Mouse (Mus musculus) ovary, postnatal 10 days (tissue): ENCODE results near the gene Atp2b2.

Experiments
- DNase-seq: peaks from one replicate; pipeline ENCODE4 v3.0.0; 2022; ENCODE audit warnings: low spot score

The Atp2b2 gene

DNA sequence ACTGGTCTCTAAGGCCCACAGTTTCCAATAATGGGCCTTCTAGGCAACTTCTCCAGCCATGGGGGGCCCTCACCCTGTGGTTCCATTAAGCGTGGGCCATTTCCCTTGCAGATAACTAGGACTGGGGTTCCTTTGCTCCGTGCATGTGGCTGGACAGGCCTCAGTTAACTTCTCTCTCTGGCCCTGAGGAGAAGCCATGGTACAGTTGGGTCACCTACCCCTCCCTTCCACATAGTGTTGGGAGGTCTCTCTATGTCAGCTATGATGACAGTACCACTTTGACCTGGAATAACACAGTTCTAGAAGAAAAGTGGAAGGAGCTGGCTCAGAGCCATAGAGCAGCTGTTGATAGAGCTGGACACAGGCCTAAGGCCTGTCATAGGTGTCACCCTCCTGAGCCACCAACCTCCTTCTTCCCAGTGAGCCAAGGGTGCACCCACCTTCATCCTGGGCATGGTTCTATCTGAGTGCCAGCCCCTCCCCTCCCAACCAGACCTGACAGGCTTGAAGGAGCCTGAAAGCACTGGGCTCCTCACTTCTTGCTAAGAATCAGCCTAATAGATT lies 185.0 kb downstream of the Atp2b2 start:
- DNase-seq: no peak

DNA sequence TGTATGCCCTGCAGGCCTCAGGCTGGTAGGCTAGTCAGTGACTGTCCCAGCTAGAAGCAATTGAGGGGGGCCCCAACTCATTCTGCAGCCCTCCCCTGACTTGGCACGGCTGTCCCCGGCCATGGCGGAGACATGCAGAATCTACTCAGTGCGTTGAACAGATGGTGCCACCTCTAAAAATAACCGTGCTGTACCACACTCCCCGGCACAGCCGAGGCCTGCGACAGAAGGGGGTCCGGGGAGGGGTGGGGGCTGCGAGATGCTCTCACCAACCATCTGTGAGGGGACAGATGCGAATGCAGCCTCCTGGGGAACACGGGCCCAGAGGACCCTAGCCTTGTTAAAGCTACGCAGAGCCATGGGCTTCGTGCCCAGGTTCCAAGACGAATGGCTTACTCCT lies 185.6 kb downstream of the Atp2b2 start:
- no peak for DNase-seq

DNA sequence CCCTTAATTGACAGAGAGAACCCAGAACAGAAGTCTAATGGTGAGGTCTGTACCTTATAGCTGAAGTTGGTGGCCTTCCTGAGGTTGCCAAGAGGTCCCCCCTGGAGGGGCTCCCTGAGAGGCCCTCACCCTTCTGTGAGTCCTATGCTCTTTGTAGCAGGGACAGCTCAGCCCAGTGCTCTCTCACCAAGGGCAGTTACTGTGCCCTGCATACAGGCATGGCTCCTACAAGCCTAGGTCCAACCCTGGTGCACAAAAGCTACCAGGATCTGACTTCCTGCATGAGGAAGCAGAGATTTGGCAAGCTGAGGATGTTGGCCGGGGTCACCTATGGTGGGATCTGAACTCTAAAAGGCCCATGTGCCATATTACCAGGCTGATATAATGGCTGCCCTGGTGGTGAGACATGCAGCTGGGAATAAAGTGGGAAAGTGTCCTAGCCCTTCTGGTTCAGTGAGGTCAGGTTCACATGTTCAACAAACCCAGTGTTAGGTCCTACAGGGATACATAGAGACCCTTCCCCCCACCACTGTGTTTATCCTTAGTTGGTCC lies 186.2 kb downstream of the Atp2b2 start:
- no peak for DNase-seq

DNA sequence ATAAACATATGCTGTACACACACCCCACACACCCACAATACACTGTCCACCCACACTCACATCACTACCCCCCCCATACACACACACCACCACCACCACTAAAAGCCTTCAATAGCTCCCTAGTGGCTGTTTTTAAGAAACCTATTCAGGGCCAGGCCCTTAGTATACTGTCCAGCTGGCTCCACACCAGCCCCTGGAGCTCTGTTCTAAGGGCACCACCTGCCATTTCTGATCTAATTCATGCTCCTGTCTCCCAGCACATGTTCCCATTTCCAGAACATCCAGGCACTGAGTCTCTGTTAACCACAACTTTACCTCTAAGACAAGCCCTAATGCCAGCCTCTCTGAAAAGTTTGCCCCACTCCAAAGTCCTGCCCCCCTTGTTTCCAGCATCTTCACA lies 186.8 kb downstream of the Atp2b2 start:
- no peak for DNase-seq

DNA sequence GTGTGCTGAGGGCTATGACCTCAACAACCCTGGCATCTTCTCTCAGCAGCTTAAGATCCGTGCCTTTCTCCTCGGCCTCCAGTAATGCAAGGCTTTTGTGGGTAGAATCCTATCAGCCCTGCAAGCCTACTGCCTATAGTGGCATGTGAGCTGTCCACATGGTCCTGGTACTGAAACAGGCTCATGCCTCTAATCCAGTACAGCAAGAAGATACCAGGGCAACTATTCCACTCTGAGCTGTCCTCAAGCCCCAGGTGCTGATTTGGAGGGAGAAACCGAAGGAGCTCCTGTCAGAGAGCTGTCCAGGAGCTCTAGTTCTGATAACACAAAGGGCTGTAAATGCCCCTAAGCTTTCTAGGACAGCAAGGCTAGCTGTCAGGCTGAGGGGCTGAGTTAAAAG lies 190.1 kb downstream of the Atp2b2 start:
- DNase-seq: peak; percentile 23

DNA sequence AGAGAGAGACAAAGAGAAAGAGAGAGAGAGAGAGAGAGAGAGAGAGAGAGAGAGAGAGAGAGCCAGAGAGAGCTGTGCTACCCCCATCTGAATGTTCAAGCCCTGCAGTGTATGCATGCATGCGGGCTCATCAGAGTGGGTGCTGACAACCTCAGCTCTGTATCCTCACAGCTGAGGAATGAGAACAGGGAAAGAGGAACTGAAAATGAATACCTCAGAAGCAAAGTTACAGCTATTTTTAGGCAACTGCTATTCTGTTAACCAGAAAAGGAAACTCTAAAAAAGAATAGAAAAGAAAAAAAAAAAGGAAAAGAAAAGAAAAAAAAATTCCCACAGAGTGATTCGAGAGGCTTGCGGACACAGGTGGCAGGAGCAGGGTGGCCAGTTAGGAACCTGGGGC lies 192.6 kb downstream of the Atp2b2 start:
- no peak for DNase-seq

DNA sequence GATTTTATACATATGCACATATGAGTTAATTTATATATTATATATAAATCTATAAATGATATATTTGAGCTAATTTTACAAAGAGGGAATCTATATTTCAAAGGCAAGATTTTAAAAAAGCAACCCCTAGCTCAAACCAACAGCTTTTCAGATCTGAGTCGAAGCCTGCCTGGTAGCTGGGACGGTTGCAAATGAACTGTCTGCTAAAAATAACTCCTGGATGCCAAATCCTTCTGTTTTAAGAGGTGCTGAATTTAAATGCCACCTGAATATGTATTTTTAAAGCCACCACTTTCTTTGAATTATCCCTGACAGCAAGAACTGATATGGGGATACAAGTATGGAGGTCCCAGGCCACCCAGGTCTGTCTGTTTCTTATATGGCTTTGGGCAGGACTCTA lies 193.8 kb downstream of the Atp2b2 start:
- no peak for DNase-seq

DNA sequence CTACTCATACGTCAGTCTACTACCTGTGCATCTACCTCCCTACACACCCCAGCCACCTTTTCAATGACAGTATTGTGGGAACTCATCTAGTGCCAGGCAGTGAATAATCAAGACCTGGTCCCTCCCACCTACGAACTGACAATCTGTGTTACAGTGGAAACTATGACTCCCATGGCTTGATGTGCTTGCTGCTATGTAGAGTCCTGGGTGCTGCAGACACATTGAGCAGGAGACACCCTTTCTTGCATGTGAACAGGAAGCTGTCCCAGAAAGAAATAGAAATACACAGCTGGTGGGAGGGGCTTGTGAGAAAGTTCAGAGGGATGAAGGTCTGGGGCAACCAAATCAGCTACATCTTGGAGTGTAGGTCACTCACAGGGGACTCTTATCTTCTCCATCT lies 195.3 kb downstream of the Atp2b2 start:
- DNase-seq: no peak

DNA sequence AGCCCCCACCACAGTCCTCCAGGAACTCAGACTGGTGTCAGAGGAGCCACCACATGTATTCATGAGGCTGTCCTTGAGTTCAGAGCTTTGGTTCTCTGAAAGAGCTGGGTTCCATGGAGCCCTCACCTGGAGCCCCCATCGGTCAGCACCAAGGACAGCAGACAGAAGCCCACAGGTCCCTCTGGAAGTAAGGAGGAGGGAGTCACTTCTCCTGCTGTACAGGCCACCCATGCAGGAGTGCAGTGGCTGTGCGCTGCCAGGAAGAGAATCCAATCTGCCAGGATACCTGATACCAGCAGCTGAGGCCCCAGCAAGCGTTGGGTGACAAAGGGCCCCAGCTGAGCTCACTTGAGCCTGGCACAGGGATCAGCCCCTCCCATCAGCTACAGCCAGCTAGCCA lies 199.2 kb downstream of the Atp2b2 start:
- DNase-seq: peak; percentile 6

DNA sequence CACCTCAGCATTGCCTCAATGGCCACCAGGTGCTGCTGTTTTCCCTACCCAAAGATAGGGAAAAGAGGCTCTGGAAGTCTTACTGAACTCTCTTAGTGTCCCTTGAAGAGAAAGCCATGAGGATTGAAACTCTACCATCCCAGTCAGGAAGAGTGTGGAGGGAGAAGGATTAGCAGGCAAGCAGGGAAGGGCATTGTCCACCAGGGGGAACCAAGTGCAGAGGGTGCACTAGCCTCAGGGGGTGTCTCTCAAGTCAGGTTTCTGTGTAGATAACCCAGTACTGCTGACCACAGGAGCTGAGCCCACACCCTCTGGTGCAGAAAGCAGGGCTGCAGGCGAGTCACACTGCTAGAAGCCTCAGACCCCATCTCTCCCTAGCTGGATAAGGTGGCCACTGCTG lies 203.9 kb downstream of the Atp2b2 start:
- DNase-seq: no peak

DNA sequence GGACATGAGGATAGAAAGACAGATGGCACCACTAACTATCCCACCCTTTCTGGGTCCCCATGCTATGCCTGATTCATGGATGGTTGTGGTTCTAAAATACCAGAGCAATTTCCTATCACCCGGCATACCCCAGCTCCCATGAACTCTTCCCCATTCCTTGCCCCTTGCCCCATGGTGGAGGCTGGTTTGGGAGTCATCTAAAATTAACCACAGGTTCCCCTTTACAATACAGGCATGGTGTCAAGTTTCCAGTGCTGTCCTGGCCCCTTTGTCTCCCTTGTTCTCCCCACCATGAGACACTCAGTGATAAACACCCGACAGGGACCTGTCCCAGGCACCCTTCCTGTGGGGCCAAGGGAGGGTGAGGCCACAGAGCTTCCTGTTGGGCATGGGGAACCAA lies 204.7 kb downstream of the Atp2b2 start:
- no peak for DNase-seq

DNA sequence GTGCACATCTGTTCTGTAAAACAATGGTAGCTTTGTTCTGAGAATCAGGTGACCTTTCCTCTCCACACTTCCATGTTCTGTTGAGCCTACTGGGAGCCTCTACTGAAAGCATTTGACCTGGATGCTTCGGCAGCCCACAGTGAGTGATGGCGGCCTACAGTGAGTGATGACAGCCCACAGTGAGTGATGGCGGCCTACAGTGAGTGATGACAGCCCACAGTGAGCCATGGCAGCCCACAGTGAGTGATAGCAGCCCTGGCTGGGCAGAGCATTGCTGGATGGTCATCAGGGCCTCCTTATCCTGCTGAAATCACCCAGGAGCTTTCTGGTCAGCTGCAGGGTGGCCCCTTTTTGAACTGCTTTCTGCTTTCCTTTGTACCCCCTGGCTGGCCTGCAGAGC lies 205.9 kb downstream of the Atp2b2 start:
- no peak for DNase-seq

DNA sequence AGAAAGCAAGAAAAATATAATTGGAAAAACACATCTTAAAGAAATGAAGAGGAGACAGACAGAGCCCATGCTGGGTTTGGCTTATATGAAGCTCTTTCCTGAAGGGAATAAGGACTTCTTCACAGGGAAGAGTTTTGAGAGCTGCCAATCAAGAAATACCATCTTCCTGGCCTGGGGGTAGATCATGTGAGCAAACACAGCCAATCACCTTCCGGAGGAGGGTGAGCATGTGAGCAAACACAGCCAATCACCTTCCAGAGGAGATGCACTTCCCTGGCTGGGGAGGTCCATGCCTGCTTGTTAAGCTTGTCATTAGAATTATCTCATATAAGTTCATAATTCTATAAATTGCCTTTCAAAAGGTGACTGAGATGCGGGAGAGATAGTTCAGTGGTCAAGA lies 211.9 kb downstream of the Atp2b2 start:
- DNase-seq: no peak

DNA sequence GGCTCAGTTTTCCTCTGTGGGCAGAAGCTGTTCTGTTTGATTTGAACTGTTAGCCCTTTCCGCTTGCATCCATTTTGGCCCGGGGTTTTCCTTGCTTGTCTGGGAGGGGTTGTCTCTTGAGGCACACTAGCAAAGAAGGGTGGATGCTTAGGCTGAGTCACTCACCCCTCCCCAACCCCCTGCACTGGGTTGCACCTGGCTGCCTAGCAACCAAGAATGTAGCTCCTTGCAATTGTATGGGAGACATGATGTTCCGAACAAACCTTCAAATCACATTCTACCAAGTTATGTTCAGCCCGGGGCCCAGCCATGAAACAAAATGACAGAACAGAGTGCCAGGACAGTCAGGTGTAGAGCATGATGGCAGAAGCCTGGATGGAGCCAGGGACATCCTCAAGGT lies 215.1 kb downstream of the Atp2b2 start:
- no peak for DNase-seq

DNA sequence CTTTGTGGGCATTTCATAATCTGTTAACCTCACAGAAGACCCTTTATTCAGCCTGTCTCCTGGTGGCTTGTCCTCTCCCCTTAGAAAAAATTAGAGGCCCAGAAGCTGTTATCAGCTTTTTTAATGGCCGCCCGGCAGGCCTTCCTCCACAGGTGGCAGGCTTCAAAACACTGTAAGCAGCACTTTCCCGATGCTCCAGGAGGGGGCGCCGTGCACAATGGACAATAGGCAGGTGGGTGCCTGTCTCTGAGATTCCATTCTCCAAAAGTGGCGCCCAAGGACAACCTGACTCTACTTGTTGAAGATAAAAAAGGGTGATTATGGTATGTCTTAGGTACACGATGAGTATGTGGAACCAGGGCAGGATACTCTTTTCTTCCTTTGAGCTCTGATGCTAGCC lies 220.0 kb downstream of the Atp2b2 start:
- DNase-seq: peak; percentile 10

DNA sequence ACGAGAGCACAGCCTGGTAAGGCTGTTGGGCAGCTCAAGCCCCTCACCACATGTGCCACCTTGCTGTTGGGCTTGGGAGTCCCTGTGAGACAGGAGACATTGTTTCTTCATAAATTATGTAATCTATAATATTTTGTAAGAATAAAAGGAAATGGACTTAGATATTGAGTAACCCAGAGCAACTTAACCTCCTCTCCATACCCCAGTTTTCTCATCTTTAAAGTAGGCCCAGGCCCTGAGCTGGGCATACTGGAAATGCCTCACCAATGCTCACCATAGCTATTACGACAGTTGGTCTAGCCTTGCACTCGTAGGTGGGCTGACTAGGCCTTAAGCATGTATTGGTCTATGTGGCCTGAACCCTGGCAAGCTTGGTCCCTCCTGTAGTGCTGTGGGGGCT lies 225.7 kb downstream of the Atp2b2 start:
- no peak for DNase-seq

DNA sequence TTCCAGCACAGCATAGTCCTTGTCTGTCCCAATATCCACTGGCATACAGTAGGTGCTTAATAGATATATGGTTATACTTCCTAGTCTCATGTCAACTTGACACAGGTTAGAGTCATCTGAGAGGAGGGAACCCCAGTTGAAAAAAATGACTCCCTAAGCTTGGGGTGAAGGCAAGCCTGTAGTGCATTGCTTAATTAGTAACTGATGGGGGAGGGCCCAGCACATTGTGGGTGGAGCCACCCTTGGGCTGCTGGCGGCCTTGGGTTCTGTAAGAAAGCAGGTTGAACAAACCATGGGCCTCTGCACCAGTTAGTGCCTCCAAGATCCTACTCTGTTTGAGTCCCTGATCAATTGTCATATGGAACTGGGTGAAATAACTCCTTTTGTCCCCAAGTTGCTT lies 231.0 kb downstream of the Atp2b2 start:
- DNase-seq: no peak

DNA sequence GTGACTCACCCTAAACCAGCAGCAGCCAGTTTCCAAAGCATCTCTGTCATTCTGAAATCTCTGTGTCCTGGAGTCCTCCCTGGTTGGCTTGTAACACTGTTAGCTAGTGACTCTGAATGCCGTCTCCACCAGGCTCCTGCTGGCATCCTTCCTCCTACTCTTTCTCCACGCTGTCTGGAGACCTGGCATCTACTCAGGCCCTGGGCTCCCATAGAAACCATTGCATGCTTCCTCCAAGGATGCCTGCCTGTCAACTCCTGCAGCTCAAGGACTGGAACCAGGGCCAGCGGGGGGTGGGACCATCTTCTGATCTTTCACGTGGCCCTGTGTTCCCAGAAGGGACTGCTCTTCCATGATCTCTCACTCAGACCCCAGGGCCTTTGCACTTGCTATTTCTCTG lies 231.7 kb downstream of the Atp2b2 start:
- DNase-seq: no peak

DNA sequence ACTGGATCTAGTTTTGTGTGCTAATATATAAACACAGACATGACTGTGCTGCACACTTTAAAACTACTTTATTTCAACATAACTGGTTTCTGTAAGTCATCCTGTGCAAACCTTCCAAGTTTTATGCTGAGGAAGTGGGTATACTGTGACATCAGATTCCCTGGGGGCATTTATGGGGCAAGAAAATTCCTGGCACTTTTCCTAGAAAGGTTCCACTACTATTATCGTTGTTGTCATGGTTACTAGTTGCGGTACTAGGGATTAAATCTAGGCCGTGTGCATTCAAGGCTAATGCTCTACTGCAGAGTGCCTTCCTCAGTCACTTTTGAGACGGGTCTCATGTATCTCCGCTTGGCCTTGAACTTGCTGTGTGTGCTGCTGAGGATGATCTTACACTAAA lies 236.2 kb downstream of the Atp2b2 start:
- DNase-seq: no peak

DNA sequence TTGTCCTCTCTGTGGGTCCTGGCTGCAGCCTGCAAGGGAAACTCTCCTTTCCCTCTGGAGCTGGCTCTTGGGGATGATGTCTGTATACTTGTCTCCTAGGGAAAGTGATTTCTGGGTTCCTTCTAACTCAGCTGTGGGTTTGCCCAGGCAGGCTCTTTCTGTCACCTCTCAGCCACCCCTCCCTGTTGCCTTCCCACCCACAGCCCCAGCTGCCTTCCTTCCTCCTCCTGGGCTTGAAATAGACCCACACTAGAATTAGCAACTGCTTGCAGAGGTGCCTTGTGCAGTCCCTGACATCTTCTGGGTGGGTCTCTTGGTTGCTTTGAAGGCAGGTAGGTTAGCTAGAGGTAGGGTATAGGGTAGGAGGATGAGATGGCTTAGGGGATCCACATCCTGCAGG lies 241.2 kb downstream of the Atp2b2 start:
- DNase-seq: no peak

DNA sequence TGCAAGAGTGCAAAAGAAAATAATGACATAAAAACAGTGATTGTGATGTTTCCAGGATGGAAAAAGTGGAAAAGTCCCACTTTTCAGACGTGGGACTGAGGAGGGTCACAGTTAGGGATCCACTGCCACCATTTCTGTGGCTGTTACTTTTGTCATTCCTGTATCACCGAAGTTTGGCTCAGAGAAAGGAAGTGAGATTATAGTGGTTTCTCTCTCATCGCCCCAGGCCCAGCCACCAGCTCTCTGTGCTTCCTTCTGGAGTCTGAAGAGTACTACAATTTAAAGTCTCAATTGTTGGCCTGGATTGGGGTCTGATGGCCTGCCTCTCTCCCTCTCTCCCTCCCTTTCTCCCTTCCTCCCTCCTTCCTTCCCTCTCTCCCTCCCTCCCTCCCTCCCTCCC lies 242.5 kb downstream of the Atp2b2 start:
- no peak for DNase-seq

DNA sequence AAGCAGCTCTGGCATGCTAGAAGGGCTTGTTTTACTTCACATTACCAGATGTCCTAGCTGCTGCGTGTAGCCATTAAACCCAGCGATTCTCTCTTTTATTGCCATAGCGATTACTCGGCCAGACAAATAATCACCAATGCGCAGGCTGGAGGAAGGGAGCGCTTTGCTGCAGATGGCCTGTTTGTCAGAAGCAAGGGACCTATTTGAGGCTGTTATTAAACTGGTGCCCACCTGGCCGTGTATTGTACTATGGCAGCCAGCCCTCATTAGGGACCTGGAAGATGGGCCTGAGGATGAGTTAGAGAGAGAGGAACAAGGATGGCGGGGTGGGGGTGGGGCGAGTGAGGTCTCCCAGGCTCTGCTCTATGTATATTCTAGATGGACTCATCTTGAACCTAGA lies 243.1 kb downstream of the Atp2b2 start:
- DNase-seq: no peak

DNA sequence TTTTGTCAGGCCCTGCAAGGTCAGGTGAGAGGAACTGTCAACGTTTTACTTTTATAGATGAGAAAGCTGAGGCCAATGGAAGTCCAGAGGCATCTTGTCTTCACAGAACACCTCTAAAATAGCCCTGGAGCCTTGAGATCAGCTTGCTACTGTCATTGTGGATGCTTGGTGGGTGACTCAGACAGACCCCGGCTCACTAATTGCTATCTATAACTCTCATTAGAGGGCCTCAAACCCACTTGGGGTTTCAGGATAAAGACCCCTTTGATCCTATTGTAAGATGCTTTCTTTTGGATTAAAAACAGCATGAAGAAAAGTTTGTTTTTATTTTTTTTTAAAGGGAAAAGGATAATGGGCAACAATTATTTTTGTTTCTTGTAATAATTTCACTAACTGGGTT lies 243.5 kb downstream of the Atp2b2 start:
- no peak for DNase-seq

DNA sequence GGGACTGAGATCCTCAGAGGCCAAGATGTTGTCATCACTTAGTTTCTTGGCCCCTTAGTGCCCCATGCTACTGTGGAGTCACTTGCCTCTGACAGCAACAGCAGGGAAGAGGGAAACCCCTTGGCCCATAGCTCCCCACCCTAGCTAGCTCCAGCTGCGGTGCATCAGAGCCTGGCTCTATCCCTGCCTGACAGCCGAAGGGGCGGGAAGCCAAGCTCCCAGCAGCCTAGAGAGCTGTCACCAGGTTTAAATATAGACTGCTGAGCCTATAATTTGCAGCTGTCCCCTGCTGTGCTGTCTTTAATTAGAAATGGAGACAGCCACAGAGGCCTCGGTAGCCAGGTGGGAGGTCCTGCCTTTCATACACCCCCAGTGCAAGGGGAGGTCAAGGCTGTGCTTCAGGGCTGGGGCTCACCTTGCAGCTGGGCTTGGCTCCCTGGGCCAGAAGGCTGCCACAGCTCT lies 247.1 kb downstream of the Atp2b2 start:
- DNase-seq: no peak

DNA sequence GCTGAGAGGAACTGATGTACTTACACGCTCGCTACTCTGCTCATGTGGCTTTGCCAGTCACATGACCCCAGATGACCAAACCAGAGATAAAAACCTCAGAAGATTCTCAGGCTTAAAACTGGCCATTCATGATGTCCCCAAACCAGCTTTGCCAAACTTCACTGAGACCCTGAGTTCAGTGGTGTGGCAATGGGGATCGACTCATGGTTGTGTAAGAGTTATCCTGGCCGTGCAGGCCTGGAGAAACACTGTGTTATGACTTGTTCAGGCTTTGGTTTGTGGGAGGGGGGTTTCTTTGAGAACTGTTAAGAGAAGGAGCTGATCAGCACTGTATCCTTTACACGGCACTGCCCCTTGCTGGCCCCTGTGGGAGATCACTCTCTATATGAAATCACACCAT lies 250.0 kb downstream of the Atp2b2 start:
- no peak for DNase-seq
